Mouse (Mus musculus): ENCODE results near the gene Tut1.

- TF ChIP-seq CTCF (IDR thresholded peaks at IDR 0.05; ENCODE audit: low read depth) (peak; percentile 81), EP300 (IDR thresholded peaks at IDR 0.05; ENCODE audit: low read depth) (peak; percentile 74)
These were observed 39.4 kb downstream of the Tut1 start for GRCm38 (mm10) chr19:8992769-8993624.

All from heart, postnatal 0 days (tissue).